Mouse (Mus musculus): ENCODE results near the gene Klf15. TPM values are rescaled to one million over a fixed set of nuclear protein-coding genes. Genes with fewer than 3 reads are reported as not detected.

The Klf15 gene
- polyA plus RNA-seq, 2 experiments: 7.6 to 9.9 TPM

DNA sequence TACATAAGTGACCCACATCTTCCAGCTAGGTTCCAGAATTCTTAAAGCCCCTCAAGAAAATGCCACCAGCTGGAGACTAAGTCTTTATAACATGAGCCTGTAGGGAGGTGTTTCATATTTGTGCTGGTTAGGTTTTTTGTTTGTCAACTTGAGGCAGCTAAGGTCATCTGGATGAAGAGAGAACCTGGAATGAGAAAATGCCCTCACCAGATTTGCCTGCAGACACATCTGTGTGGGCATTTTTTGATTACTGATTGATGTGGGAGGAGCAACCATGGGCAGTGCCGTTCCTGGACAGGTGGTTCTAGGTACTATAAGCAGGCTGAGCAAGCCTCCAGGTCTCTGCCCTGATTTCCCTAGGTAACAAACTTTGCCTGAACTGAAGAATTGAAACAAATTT lies 25.2 kb downstream of the Klf15 start:
- Histone ChIP-seq H3K4me2 (ENCODE audit: low read depth) (no peak overlapping the region), H3K4me1 (replicated peaks; ENCODE audit: control insufficient read depth in 2 of 2, insufficient read depth in 2 of 2, low read length in 1 of 2) (peaks cover 0 to 5% of the 10 kb centered on the region in 2 experiments; a peak in 1 of 4 replicates), H3K27me3 (ENCODE audit: control insufficient read depth, insufficient read depth, low read length) (no peaks in the 10 kb centered on the region), H3K9ac (replicated peaks) (no peak overlapping the region), H3K36me3 (replicated peaks; ENCODE audit: control insufficient read depth, insufficient read depth, low read depth) (no peaks in the 10 kb centered on the region), H3K4me3 (ENCODE audit: insufficient read depth in 1 of 2, low read depth in 2 of 2, low read length in 2 of 2) (no peak overlapping the region), H3K9me3 (ENCODE audit: control insufficient read depth, low read length) (no peaks in the 10 kb centered on the region), H3K27ac (no peak overlapping the region)
- TF ChIP-seq CTCF (IDR thresholded peaks at IDR 0.05; ENCODE audit: low read depth) (no peak), EP300 (IDR thresholded peaks at IDR 0.05; ENCODE audit: low read depth) (no peak)
- 66% methylated on average over 1 of the region's 1 CpGs for WGBS (ENCODE audit: insufficient replicate concordance)
- DNase-seq (ENCODE audit: low read depth in 3 of 3, low spot score in 3 of 3) (no peak), ATAC-seq (ENCODE audit: insufficient read depth) (no peak)

DNA sequence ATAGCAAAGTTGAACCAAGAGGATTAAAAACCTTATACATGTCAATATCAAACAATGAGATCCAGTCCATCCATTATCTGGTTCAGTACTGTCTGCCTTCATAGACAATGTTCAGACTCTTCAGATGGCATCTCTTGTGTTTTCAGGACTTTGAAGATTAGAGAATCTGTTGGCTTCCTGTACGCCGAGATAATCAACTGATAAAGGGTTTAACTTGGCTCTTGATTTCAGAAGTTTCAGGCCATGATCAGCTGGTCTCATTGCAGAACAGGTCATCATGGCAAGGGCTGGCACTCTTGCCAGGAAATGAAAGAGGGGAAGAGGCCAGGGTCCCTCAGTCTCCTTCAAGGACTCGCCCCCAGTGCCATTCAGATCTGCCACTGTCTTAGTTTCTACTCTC lies 27.2 kb downstream of the Klf15 start:
- no peak for TF ChIP-seq EP300 (IDR thresholded peaks at IDR 0.05; ENCODE audit: low read depth)
- TF ChIP-seq CTCF (IDR thresholded peaks at IDR 0.05; ENCODE audit: low read depth): no peak
- H3K27me3 ChIP-seq (ENCODE audit: control insufficient read depth, insufficient read depth, low read length): no peaks in the 10 kb centered on the region
- H3K4me1 ChIP-seq (replicated peaks; ENCODE audit: control insufficient read depth in 2 of 2, insufficient read depth in 2 of 2, low read length in 1 of 2): peaks cover 0 to 4% of the 10 kb centered on the region in 2 experiments; a peak in 1 of 4 replicates
- no peaks in the 10 kb centered on the region for H3K36me3 ChIP-seq (replicated peaks; ENCODE audit: control insufficient read depth, insufficient read depth, low read depth)
- H3K27ac ChIP-seq: no peak overlapping the region
- no peak for DNase-seq (ENCODE audit: low read depth in 3 of 3, low spot score in 3 of 3)
- no peak overlapping the region for H3K4me2 ChIP-seq (ENCODE audit: low read depth)
- no peak overlapping the region for H3K9ac ChIP-seq (replicated peaks)
- no peak overlapping the region for H3K4me3 ChIP-seq (ENCODE audit: insufficient read depth in 1 of 2, low read depth in 2 of 2, low read length in 2 of 2)
- no peak for ATAC-seq (ENCODE audit: insufficient read depth)
- no peaks in the 10 kb centered on the region for H3K9me3 ChIP-seq (ENCODE audit: control insufficient read depth, low read length)
- WGBS (ENCODE audit: insufficient replicate concordance): 56% methylated on average over 3 of the region's 3 CpGs

DNA sequence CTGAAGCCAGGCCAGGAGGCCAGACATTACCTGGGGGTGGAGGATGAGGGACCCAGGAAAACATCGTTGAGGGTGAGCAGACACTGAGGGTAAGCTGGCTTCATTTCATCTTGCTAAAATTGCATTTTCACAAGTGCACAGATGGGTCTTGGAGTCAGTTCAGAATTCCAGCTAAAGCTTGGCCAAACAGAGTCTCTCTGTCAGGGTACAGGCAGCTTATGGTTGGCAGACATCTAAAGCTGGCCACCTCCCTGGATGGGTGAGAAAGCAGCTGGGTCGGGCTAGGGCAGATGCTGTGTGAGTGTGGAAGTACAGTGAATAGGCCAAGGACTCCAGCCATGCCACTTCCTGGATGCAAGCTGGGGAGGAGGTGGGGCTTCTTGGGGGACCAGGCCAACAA lies 28.6 kb downstream of the Klf15 start:
- ATAC-seq (ENCODE audit: insufficient read depth) (no peak), DNase-seq (ENCODE audit: low read depth in 3 of 3, low spot score in 3 of 3) (no peak)
- H3K4me1 ChIP-seq (replicated peaks; ENCODE audit: control insufficient read depth in 2 of 2, insufficient read depth in 2 of 2, low read length in 1 of 2): peaks cover 0 to 5% of the 10 kb centered on the region in 2 experiments; a peak in 1 of 4 replicates
- no peak overlapping the region for H3K4me3 ChIP-seq (ENCODE audit: insufficient read depth in 1 of 2, low read depth in 2 of 2, low read length in 2 of 2)
- no peak overlapping the region for H3K4me2 ChIP-seq (ENCODE audit: low read depth)
- no peak overlapping the region for H3K9ac ChIP-seq (replicated peaks)
- no peaks in the 10 kb centered on the region for H3K9me3 ChIP-seq (ENCODE audit: control insufficient read depth, low read length)
- H3K27me3 ChIP-seq (ENCODE audit: control insufficient read depth, insufficient read depth, low read length): no peaks in the 10 kb centered on the region
- WGBS (ENCODE audit: insufficient replicate concordance): 67% methylated on average over 2 of the region's 2 CpGs
- no peak for TF ChIP-seq CTCF (IDR thresholded peaks at IDR 0.05; ENCODE audit: low read depth)
- TF ChIP-seq EP300 (IDR thresholded peaks at IDR 0.05; ENCODE audit: low read depth): no peak
- no peaks in the 10 kb centered on the region for H3K36me3 ChIP-seq (replicated peaks; ENCODE audit: control insufficient read depth, insufficient read depth, low read depth)
- H3K27ac ChIP-seq: no peak overlapping the region

DNA sequence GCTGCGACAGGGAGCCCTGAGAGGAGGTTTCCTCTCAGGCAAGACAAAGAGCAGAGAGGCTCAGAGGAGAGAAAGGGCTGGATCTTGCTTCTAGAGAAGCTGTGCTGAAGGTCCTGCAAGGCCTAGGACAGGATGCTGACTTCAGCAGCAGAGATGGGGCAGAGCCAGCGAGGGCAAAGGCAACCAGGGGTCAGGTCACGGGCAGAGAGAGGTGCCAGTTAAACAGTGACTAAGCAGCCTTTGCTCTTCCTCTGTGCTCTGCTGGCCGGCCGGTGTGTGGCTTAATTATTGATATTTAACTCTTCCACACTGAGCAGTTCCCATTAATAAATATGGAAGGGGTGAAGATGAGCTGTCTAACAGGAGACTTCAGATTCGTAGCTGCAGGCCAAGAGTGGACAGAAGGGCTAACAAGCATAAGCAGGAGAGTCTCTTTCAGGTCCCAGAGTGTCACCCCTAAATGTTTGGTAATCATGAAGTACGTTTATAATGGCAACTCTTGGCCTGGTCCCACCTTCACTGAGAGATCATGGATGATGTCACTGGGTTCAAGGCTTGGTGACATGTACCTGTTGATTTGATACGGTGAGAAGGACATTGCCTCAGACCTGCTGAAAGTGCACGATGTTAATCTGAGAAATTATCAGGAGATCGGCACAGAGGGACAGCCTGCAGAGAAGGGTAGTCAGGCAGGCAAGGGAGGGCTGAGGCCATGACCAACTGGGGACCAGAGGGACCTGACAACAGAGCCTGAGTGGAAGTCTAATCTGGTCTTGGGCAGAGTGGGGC lies 29.8 kb downstream of the Klf15 start:
- no peaks in the 10 kb centered on the region for H3K27me3 ChIP-seq (ENCODE audit: control insufficient read depth, insufficient read depth, low read length)
- H3K9ac ChIP-seq (replicated peaks): no peak overlapping the region
- no peak for TF ChIP-seq EP300 (IDR thresholded peaks at IDR 0.05; ENCODE audit: low read depth)
- no peak for TF ChIP-seq CTCF (IDR thresholded peaks at IDR 0.05; ENCODE audit: low read depth)
- no peak overlapping the region for H3K4me2 ChIP-seq (ENCODE audit: low read depth)
- ATAC-seq (ENCODE audit: insufficient read depth) (peak; percentile 78), DNase-seq (ENCODE audit: low read depth in 3 of 3, low spot score in 3 of 3) (peak in 1 of 3 experiments; percentile 13)
- peaks cover 0 to 5% of the 10 kb centered on the region in 2 experiments; a peak in 1 of 4 replicates for H3K4me1 ChIP-seq (replicated peaks; ENCODE audit: control insufficient read depth in 2 of 2, insufficient read depth in 2 of 2, low read length in 1 of 2)
- no peak overlapping the region for H3K27ac ChIP-seq
- no peak overlapping the region for H3K4me3 ChIP-seq (ENCODE audit: insufficient read depth in 1 of 2, low read depth in 2 of 2, low read length in 2 of 2)
- no peaks in the 10 kb centered on the region for H3K36me3 ChIP-seq (replicated peaks; ENCODE audit: control insufficient read depth, insufficient read depth, low read depth)
- no peaks in the 10 kb centered on the region for H3K9me3 ChIP-seq (ENCODE audit: control insufficient read depth, low read length)
- 51% methylated on average over 10 of the region's 10 CpGs for WGBS (ENCODE audit: insufficient replicate concordance)

DNA sequence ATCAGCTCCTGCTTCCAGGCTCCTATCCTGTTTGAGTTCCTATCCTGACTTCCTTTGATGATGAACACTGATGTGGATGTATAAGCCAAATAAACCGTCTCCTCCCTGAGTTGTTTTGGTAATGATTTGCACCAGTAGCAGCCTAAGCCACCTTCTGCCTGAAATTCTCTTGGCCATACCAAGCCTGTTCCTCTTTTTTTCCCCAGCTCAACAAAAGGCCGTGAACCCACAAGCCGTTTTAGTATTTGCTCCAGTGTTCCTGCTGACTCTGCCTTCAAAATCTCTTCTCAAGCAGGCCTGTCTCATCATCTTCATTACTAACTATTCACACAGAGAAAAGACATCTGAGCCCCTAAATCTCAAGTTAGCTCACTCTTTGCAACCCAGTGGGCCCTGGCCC lies 31.8 kb downstream of the Klf15 start:
- no peaks in the 10 kb centered on the region for H3K9me3 ChIP-seq (ENCODE audit: control insufficient read depth, low read length)
- H3K9ac ChIP-seq (replicated peaks): no peak overlapping the region
- no peak overlapping the region for H3K4me3 ChIP-seq (ENCODE audit: insufficient read depth in 1 of 2, low read depth in 2 of 2, low read length in 2 of 2)
- TF ChIP-seq EP300 (IDR thresholded peaks at IDR 0.05; ENCODE audit: low read depth) (no peak), CTCF (IDR thresholded peaks at IDR 0.05; ENCODE audit: low read depth) (no peak)
- no peak overlapping the region for H3K27ac ChIP-seq
- WGBS (ENCODE audit: insufficient replicate concordance): 30% methylated on average over 3 of the region's 3 CpGs
- H3K4me1 ChIP-seq (replicated peaks; ENCODE audit: control insufficient read depth in 2 of 2, insufficient read depth in 2 of 2, low read length in 1 of 2): peaks cover 0 to 5% of the 10 kb centered on the region in 2 experiments; a peak in 1 of 4 replicates
- no peak for DNase-seq (ENCODE audit: low read depth in 3 of 3, low spot score in 3 of 3)
- H3K4me2 ChIP-seq (ENCODE audit: low read depth): no peak overlapping the region
- ATAC-seq (ENCODE audit: insufficient read depth): no peak
- H3K27me3 ChIP-seq (ENCODE audit: control insufficient read depth, insufficient read depth, low read length): no peaks in the 10 kb centered on the region
- no peaks in the 10 kb centered on the region for H3K36me3 ChIP-seq (replicated peaks; ENCODE audit: control insufficient read depth, insufficient read depth, low read depth)

Measured in liver, embryonic 14.5 days (tissue).